Mouse (Mus musculus) erythroblast, embryonic 14.5 days (primary cell): ENCODE results near the gene Ncoa1.

Experiments used
- GATA1 ChIP-seq: IDR thresholded peaks from 2 replicates; pipeline ENCODE4 v1.6.1; 2012; ENCODE audit warnings: low read length, inconsistent platforms, mixed read lengths
- TAL1 ChIP-seq: IDR thresholded peaks from 3 replicates; pipeline ENCODE4 v1.6.1; 2012; ENCODE audit warnings: low read length, inconsistent platforms, mixed read lengths

DNA sequence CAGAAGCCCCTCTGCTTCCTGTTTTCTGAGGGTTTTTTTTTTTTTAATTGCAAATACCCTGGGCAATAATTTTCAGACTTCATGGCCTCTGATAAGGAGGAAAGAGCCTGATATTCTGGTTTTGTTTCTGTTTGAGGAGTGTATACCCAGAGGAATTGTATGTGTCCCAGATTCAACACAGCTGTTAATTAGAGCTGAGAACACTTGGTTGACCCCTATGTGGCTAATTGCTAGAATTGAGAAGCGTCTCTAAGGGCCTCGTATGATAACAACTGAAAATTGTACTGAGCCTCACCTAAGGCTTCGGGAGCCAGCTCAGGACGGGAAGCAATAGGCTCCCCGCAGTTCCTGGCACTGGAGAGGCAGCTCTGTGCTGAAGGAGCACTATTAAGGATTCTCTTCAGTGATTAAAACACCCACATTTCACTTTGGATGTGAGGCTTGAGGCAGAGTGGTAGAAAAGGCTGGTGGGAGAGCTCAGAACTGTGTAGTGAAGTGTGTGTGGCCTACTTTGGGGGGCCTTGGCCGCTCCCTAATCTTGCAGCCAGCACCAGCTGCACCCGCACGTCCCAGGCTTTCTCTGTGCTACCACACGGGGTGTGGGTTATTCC lies 46.8 kb upstream of the Ncoa1 start:
- TF ChIP-seq TAL1 = no peak
- no peak for TF ChIP-seq GATA1
